Mouse (Mus musculus) left cerebral cortex, postnatal 4 days (tissue): ENCODE data around the gene Sfxn1. TPM values are rescaled to one million over a fixed set of nuclear protein-coding genes. Genes with fewer than 3 reads are reported as not detected.

Experiments used
- DNase-seq: peaks from one replicate; pipeline ENCODE4 v3.0.0-alpha.2; 2022
- intact Hi-C: fragments of 180-260 bp; cut with DNase I; formaldehyde crosslinking; loops from one replicate; pipeline ENCODE4 v1.15.1; 2025
- total RNA-seq, 2 experiments: library from RNA; stranded (reverse); gene quantifications; 2 replicates each; pipeline ENCODE4 v1.2.3; 2021

The Sfxn1 gene
- total RNA-seq, 2 experiments from 2014 or later, result 86.5 to 94.5 TPM

GRCm38 (mm10) chr13:54076762-54077460 is 5.2 kb downstream of the Sfxn1 start:
- intact Hi-C loops, result no loop called here
- no peak for DNase-seq

- intact Hi-C loops, result no loop called here
- DNase-seq, result no peak
These were observed 6.0 kb downstream of the Sfxn1 start for GRCm38 (mm10) chr13:54077470-54078174.

- intact Hi-C loops, result no loop called here
- DNase-seq, result peak; percentile 37
These were observed 8.4 kb downstream of the Sfxn1 start for GRCm38 (mm10) chr13:54079782-54080759.

- intact Hi-C loops, result no loop called here
- no peak for DNase-seq
These were observed 9.1 kb downstream of the Sfxn1 start for GRCm38 (mm10) chr13:54080785-54081184.

- intact Hi-C loops, result no loop called here
- DNase-seq, result no peak
These were observed 11.3 kb downstream of the Sfxn1 start for GRCm38 (mm10) chr13:54082946-54083345.

DNA sequence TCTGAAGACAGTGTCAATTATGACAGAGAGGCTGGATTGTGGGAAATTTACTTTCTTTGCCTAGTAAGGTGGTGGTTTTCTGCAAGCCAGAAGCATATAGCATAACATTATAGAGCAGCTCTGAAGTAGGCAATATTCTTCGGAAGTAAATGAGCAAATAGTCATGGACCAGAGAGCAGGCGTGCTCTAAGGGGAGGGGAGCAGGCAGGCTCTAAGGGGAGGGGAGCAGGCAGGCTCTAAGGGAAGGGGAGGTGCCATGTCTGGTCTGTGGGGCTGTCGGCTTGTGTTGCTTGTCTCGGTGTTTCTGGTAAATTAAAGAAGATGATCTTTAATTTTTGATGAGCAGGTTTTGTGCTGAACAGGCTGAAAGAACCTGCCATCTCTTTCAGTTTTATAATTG is 12.5 kb downstream of the Sfxn1 start:
- intact Hi-C loops, result no loop called here
- no peak for DNase-seq

DNA sequence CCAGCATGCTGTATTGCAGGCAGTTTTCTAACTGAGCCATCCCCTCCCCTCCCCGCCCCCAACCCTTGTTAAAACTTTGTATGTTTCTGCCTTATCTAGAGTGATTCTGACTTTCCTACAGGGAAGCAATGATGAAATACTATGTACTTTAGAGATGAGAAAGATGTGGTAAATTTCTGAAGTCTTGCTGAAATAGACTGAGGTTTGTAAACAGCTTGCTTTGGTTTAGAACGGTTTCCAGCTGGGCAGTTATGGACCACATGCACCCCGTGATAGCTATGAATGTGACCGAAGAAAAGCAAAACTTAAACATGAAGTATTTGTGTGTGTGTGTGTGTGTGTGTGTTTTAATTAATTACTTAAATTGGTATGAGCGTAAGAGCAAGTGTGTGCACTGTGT is 13.2 kb downstream of the Sfxn1 start:
- DNase-seq, result no peak
- intact Hi-C loops, result no loop called here

- no peak for DNase-seq
- intact Hi-C loops, result no loop called here
These were observed 13.6 kb downstream of the Sfxn1 start for GRCm38 (mm10) chr13:54085266-54085665.

DNA sequence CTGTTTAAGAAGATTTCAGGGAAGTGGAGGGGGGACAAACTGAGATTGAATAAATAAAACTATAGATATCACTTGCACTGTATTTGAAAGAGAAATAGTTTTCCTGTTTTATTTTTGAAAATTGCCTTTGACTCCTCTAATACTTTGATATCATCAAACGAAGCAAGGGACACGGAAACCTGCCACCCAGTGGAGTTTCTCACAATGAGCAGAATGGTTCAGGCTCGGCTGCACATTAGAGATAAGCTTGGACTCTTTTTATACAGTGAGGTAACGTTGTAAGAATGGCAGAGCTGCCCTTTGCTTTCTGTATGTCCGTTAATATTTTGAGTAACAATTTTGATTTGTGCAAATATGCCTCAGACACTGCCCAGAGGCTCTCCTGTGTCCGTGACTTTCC is 20.1 kb downstream of the Sfxn1 start:
- intact Hi-C loops, result no loop called here
- no peak for DNase-seq

DNA sequence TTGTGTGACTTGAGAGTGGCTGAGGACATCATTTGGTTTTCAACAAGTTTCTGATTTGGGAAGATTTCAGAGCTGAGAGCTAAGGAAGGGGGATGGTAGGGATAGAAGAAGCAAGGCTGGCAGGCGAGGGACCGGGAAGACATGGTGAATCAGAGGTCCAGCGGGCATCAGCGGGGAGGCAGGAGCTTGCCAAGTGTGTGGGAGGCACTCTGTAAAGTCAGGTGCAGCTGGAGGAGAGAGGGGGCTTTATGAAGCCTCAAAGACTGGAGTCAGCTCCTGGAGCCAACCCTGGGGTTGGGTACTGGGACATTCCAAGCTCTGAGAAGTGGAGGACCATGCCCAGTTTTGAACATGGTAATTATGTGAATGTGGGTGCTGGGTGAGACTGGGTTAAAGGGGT is 22.7 kb downstream of the Sfxn1 start:
- peak; percentile 23 for DNase-seq
- intact Hi-C loops, result no loop called here

DNA sequence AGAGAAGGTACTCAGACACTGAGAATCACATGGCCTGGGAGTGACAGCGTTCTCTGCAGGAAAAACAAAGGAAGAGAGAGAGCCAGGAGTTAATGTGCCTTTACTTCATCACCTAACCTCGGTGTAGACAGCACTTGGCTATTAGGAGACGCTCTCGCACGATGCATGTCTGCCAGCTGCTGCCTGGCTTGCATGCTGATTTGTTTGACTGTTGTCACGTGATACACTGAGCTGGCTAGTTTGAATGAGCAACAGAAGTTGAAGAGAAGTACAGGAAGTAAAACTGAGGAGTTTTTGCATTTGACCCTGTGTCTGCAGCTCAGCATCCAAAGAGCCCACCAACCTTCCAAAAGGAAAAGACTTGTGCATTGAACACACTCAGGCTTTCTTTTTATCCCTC is 23.3 kb downstream of the Sfxn1 start:
- no peak for DNase-seq
- intact Hi-C loops, result no loop called here

- intact Hi-C loops, result no loop called here
These were observed 24.1 kb downstream of the Sfxn1 start for GRCm38 (mm10) chr13:54095721-54096120.

GRCm38 (mm10) chr13:54097227-54097626 is 25.6 kb downstream of the Sfxn1 start:
- no peak for DNase-seq
- intact Hi-C loops, result no loop called here

More at GRCm38 (mm10) chr13:54095721-54096120, 24.1 kb downstream of the Sfxn1 start:
- no peak for DNase-seq

DNA sequence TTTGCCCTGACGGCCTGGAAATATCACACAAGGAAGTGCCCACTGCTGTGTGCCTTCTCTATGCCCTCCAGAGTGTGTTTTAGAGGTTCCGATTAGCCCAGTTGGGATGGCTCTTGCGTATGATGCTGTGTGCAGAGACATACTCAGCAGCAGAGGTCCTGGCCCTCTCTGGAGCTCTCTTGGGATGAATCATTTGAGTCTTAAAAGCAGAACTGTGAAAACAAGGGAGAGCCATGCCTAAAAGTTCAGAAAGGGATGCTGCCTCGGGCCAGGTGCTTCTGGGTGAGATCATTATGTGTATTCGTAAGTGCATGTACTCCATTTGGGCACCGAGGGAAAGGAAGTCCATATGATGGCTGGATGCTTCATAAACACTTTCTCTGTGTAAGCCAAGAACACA is 26.1 kb downstream of the Sfxn1 start:
- no peak for DNase-seq
- intact Hi-C loops, result no loop called here

DNA sequence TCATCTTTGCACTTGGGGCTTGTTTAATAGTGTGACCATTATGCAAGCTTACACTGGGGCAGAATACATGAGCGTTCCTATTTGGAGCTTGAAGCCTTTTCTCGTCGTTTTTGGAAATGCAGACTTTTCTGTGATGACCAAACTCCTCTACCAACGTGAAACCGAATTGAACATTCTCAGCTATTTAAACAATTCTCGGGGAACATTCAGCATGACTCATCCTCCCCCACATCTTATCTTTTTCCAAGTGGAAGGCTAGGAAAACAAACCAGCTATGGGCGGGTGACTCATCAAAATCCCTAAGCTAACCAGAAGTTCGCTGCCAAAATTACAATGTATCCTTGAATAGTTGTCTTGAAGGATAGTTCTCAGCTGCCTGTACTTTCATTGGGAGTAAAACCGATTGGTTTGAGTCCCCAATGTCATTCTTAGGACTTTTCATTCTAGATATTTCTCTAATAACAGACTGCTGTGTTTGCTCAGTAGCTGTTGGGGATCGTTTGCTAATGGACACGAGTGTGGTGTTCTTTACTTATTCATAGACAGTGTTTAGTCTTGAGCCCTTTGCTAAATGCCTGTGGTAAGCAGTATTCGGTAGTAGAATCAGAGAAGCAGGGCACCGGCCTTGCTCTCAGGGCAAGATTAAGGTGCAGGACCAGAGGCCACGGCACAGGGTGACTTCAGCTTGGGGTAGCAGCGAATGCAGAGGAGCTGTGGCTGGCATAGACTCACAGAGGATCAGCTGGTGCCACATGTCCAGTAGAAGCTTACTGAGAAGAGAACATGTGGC is 29.6 kb downstream of the Sfxn1 start:
- DNase-seq, result no peak

GRCm38 (mm10) chr13:54102061-54102460 is 30.4 kb downstream of the Sfxn1 start:
- no peak for DNase-seq
- intact Hi-C loops, result loop anchor here (10.0 kb wide), 1 partner anchor 443 kb away; no protein-coding TSS in a partner anchor

More for the DNA sequence above, 29.6 kb downstream of the Sfxn1 start:
- intact Hi-C loops, result loop anchor here (10.0 kb wide), 1 partner anchor 444 kb away; no protein-coding TSS in a partner anchor

GRCm38 (mm10) chr13:54103271-54103670 is 31.6 kb downstream of the Sfxn1 start:
- no peak for DNase-seq
- intact Hi-C loops, result loop anchor here (10.0 kb wide), 1 partner anchor 442 kb away; no protein-coding TSS in a partner anchor

DNA sequence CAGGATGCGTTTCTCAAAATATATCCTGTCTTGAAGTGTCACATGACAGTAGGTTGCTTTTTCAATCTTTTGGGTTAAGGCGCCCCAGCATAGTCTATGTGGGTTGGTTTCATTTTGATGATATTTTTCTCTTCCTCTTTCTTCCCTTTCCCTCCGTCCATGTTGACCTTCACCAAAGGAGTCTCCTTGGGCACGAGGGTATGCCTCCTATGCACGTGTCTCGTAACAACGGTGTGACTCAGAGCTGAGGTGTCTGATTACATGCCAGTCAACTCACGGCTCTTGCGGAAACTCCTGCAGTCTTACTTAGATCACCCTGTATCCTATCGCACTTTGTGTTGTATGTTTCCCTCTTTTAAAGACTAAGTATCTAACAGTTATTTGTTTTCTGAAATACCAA is 32.2 kb downstream of the Sfxn1 start:
- intact Hi-C loops, result loop anchor here (10.0 kb wide), 1 partner anchor 441 kb away; no protein-coding TSS in a partner anchor

DNA sequence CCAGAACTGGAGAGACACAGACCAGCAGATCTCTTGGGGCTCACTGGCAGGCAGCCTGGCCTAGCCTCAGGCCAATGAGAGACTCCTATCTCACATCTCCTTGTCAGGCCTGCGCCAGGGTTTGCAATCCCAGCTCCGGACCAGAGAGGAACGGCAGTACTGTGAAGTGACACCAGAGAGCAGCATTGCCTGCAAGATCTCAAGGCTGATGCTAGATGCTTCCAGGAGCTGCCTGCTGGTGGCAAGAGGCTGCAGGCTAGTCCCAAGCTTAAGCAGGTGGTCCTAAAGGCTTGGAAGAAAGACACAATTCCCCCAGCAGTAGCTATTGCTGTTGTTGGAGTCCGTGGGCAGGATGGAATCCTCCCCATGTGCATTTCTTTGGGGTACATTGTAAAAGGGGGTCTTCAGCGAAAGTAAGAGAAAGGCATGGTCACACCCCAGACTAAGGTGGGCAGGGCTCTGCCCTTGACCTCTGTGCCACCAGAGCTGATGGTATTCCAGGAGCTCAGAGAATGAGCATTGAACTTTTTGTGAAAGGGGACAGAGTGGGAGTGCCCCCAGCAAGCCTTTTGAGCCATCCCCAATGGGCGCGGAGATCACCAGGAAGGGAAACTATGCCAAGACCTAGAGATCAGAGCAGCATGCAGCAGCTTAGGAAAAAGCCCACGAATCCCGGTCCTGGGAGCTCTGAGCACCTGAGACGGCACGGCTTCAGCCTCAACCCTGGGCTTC is 42.3 kb downstream of the Sfxn1 start:
- DNase-seq, result peak; percentile 81
- intact Hi-C loops, result loop anchor here (2.0 to 10.0 kb wide), 4 partner anchors 113 to 333 kb away; partner anchors contain the start of gene Cplx2

More for the DNA sequence above, 32.2 kb downstream of the Sfxn1 start:
- no peak for DNase-seq
